Mouse (Mus musculus): ENCODE results near the gene Thsd7b. TPM values are rescaled to one million over a fixed set of nuclear protein-coding genes. Genes with fewer than 3 reads are reported as not detected.
A peak's percentile ranks its signal among the peaks of the same experiment; 100 is the strongest.
"Not testable (repeated sequence)": the region's sequence is repeated elsewhere in the genome, so short reads cannot be mapped to it uniquely, and the experiment has no call there.

Gene Thsd7b
- polyA plus RNA-seq, 1 experiment from 2014 or later: 5.1 TPM

DNA sequence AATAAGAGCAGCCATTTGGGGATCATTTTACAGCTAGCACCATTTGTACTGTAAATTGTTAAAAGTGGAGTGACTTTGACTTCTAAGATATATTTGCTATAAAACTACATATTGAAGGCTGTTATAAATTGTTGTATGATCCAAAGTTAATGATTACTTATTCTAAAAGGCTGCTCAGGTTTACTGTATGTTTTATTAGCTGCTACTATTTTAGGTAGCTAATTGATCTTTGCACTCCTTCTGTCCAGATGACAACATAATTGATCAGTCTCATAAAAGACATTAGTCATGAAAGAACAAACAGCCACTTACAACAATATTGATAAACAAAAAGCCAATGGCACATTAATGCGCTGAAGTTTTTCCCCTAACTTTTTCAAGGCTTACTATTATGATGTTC lies 644.5 kb downstream of the Thsd7b start:
- Histone ChIP-seq H3K27ac (no peak overlapping the region), H3K4me3 (no peak overlapping the region), H3K36me3 (ENCODE audit: poor library complexity, severe bottlenecking) (no peaks in the 10 kb centered on the region), H3K9ac (no peak overlapping the region), H3K4me1 (no peaks in the 10 kb centered on the region), H3K27me3 (no peaks in the 10 kb centered on the region), H3K9me3 (replicated peaks) (no peaks in the 10 kb centered on the region), H3K4me2 (no peak overlapping the region)
- no peak for ATAC-seq
- WGBS: 91% methylated on average over 1 of the region's 1 CpGs

DNA sequence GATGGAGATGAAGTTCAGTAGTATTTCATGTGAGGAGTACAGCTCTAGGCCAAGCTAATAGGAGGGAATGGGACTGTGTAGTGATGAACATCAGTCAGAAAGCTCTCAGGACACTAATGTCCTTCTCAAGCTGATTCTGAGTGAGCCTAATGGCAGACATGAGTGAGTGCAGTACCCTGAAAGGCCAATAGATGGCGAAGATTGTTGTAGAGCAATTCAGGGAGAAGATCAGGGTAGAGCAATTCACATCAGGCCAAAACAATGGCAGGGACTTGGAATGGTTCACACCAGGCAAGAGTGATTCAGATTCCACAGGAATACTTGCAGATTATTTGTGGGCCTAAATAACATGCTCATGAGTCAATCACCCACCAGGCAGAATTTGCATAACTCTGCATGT lies 646.3 kb downstream of the Thsd7b start:
- Histone ChIP-seq H3K4me3 (no peak overlapping the region), H3K9ac (no peak overlapping the region), H3K27me3 (no peaks in the 10 kb centered on the region), H3K27ac (no peak overlapping the region), H3K4me2 (no peak overlapping the region), H3K9me3 (replicated peaks) (no peaks in the 10 kb centered on the region), H3K4me1 (no peaks in the 10 kb centered on the region), H3K36me3 (ENCODE audit: poor library complexity, severe bottlenecking) (no peaks in the 10 kb centered on the region)
- 71% methylated on average over 1 of the region's 1 CpGs for WGBS
- no peak for ATAC-seq

DNA sequence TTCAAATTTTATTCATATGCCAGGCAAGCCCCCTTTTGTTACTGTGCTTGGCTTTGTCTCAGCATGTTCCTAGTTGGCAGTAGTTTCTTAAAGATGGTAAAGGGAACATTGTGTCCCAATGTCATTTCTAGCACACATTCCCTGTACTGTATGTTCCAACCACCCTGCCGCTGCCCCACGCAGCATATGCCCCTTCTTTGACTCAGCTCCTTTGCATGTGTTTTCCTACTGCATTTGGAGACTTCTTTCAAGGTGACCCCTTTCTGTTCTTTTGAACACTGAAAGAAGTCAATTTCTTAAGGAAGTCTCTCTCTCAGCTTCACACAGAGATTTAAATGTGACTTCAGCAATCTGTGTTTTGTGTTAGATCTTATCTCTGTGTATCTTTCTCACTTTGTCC lies 657.9 kb downstream of the Thsd7b start:
- H3K9me3 ChIP-seq (replicated peaks): no peaks in the 10 kb centered on the region
- H3K27ac ChIP-seq: no peak overlapping the region
- H3K4me1 ChIP-seq: no peaks in the 10 kb centered on the region
- no peaks in the 10 kb centered on the region for H3K27me3 ChIP-seq
- no peak overlapping the region for H3K9ac ChIP-seq
- no peak overlapping the region for H3K4me2 ChIP-seq
- ATAC-seq: no peak
- 82% methylated on average over 2 of the region's 2 CpGs for WGBS
- H3K36me3 ChIP-seq (ENCODE audit: poor library complexity, severe bottlenecking): no peaks in the 10 kb centered on the region
- H3K4me3 ChIP-seq: no peak overlapping the region

DNA sequence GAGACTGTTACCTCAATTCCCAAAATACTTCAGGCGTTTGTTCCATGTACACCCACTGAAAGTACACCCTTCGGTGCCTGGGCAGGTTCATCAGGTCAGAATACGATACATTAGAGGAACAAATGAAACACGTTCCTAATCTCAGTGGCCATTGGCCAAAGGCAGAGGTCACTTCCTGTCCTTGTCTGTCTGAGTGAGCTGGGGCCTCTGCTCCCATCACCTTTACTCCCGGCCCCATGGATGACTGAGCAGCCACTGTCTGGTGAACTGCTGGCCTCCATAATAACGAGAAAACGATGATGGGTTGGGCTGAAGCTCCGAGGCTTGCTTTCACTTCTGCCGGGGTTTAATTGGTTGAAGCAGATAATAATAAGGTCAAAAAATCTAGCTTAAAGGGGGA lies 670.0 kb downstream of the Thsd7b start:
- ATAC-seq: no peak
- no peak overlapping the region for H3K9ac ChIP-seq

DNA sequence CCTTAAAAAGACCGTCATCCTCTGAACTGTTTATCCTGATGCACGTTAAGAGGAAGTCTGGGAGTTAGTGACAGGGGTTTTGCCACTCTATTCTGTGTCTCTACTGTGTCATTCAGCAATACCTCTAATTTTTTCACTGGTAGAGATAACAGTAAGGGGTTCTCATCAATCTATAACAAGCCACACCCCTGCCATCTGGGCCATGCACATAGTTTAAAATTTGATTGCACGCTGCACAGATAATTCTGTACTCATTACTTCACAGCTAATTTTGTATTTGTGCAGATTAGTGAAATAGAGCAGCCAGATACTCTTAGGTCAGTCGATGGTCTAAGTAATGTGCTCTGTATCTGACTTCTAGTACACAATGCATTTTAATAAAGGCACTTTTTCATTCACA lies 673.9 kb downstream of the Thsd7b start:
- H3K27me3 ChIP-seq: no peaks in the 10 kb centered on the region

More for the DNA sequence above, 670.0 kb downstream of the Thsd7b start:
- H3K4me3 ChIP-seq: no peak overlapping the region
- no peaks in the 10 kb centered on the region for H3K27me3 ChIP-seq
- H3K36me3 ChIP-seq (ENCODE audit: poor library complexity, severe bottlenecking): no peaks in the 10 kb centered on the region
- 64% methylated on average over 9 of the region's 9 CpGs for WGBS
- no peaks in the 10 kb centered on the region for H3K9me3 ChIP-seq (replicated peaks)
- H3K27ac ChIP-seq: no peak overlapping the region
- H3K4me1 ChIP-seq: no peaks in the 10 kb centered on the region; the same call in 1 of the 2 replicates
- no peak overlapping the region for H3K4me2 ChIP-seq

DNA sequence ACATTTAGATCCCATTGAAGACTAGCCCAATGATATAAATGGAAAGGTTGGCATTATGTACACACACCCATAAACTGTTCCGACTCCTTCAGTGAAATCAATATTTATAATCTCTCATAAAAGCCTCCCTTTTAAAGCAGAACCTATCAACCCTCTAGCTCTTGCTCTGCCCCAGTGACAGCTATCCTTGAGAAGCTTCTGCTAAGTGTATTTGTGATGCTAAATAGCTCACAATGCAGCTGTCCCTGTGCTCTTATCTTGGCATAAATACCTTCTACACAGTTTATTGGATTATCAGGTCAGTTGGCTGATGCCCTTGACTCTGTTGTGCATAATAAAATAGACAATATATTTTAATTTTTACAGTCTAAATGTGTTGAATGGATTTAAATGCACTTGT lies 682.4 kb downstream of the Thsd7b start:
- no peak overlapping the region for H3K27ac ChIP-seq
- ATAC-seq: 0 out of 2 replicates have a peak, but pooled peaks have one; percentile 33
- no peak overlapping the region for H3K9ac ChIP-seq
- 49% methylated on average over 1 of the region's 1 CpGs for WGBS
- no peaks in the 10 kb centered on the region for H3K9me3 ChIP-seq (replicated peaks)
- H3K27me3 ChIP-seq: no peaks in the 10 kb centered on the region
- H3K4me2 ChIP-seq: no peak overlapping the region
- H3K4me3 ChIP-seq: no peak overlapping the region
- H3K36me3 ChIP-seq (ENCODE audit: poor library complexity, severe bottlenecking): no peaks in the 10 kb centered on the region
- H3K4me1 ChIP-seq: peaks cover 5% of the 10 kb centered on the region

More for the DNA sequence above, 673.9 kb downstream of the Thsd7b start:
- 73% methylated on average over 4 of the region's 4 CpGs for WGBS
- Histone ChIP-seq H3K27ac (no peak overlapping the region), H3K4me2 (no peak overlapping the region), H3K4me1 (no peaks in the 10 kb centered on the region; the same call in 1 of the 2 replicates), H3K9me3 (replicated peaks) (no peaks in the 10 kb centered on the region), H3K9ac (no peak overlapping the region), H3K4me3 (no peak overlapping the region), H3K36me3 (ENCODE audit: poor library complexity, severe bottlenecking) (no peaks in the 10 kb centered on the region)
- no peak for ATAC-seq

DNA sequence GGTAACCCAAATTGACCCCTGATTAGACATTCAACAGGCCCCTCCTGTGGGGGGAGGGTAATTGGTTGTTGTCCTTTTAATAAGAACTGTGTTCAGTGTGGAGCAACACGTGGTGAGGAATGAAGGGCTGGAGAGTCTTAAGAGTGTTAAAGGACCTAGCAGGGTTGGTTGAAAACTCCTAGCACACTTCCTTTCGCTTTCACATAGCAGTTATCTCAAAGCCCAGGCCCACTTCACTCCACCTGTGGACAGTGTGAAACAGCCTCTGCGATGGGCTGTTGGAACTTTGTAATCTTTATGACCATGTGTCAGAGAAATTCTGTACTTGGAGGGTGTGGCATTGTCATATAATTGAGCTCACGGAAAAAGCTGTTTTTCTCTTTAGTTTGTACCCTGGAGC lies 683.5 kb downstream of the Thsd7b start:
- H3K27me3 ChIP-seq: no peaks in the 10 kb centered on the region
- H3K9ac ChIP-seq: no peak overlapping the region
- WGBS: 63% methylated on average over 4 of the region's 4 CpGs
- no peaks in the 10 kb centered on the region for H3K36me3 ChIP-seq (ENCODE audit: poor library complexity, severe bottlenecking)
- H3K9me3 ChIP-seq (replicated peaks): no peaks in the 10 kb centered on the region
- ATAC-seq: no peak
- H3K4me1 ChIP-seq: peaks cover 5% of the 10 kb centered on the region
- H3K27ac ChIP-seq: no peak overlapping the region
- H3K4me3 ChIP-seq: no peak overlapping the region
- no peak overlapping the region for H3K4me2 ChIP-seq

GRCm38 (mm10) chr1:129959352-129959751 lies 686.2 kb downstream of the Thsd7b start:
- not testable (repeated sequence) for H3K9ac ChIP-seq; H3K4me1 ChIP-seq; H3K9me3 ChIP-seq (replicated peaks); H3K27ac ChIP-seq; H3K36me3 ChIP-seq (ENCODE audit: poor library complexity, severe bottlenecking); H3K4me2 ChIP-seq; H3K27me3 ChIP-seq; ATAC-seq; H3K4me3 ChIP-seq
- 51% methylated on average over 2 of the region's 2 CpGs for WGBS

GRCm38 (mm10) chr1:129963166-129963565 lies 690.1 kb downstream of the Thsd7b start:
- H3K4me2 ChIP-seq: no peak overlapping the region
- H3K27me3 ChIP-seq: no peaks in the 10 kb centered on the region
- H3K36me3 ChIP-seq (ENCODE audit: poor library complexity, severe bottlenecking): no peaks in the 10 kb centered on the region
- no peak for ATAC-seq
- 97% methylated on average over 2 of the region's 2 CpGs for WGBS
- no peak overlapping the region for H3K27ac ChIP-seq
- H3K9ac ChIP-seq: no peak overlapping the region
- H3K4me1 ChIP-seq: no peaks in the 10 kb centered on the region
- H3K9me3 ChIP-seq (replicated peaks): no peaks in the 10 kb centered on the region
- no peak overlapping the region for H3K4me3 ChIP-seq

GRCm38 (mm10) chr1:129989247-129989646 lies 716.1 kb downstream of the Thsd7b start:
- not testable (repeated sequence) for H3K27ac ChIP-seq; H3K36me3 ChIP-seq (ENCODE audit: poor library complexity, severe bottlenecking); H3K4me2 ChIP-seq; H3K9ac ChIP-seq; ATAC-seq; H3K27me3 ChIP-seq; H3K4me1 ChIP-seq; H3K4me3 ChIP-seq; H3K9me3 ChIP-seq (replicated peaks)

DNA sequence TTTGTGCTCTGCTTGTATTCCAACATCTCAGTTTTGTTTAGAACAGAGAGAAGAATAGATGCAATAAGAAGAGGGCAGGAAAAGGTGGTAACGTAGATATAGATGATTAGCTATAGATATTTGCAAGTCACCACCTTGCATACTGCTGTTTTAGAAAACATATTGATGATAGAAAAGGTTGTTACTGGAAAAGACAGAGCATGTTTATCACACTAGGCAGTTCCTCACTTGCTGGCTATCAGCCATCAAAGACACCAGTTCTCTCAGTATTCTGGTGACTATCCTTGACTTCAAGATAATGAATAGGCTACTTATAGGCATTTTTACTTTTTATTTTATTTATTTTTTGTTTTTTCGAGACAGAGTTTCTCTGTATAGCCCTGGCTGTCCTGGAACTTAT lies 717.7 kb downstream of the Thsd7b start:
- H3K4me3 ChIP-seq: no peak overlapping the region
- H3K27ac ChIP-seq: no peak overlapping the region
- no peaks in the 10 kb centered on the region for H3K4me1 ChIP-seq
- no peak overlapping the region for H3K9ac ChIP-seq
- H3K4me2 ChIP-seq: no peak overlapping the region
- H3K36me3 ChIP-seq (ENCODE audit: poor library complexity, severe bottlenecking): no peaks in the 10 kb centered on the region
- WGBS: 71% methylated on average over 2 of the region's 2 CpGs
- H3K27me3 ChIP-seq: no peaks in the 10 kb centered on the region
- ATAC-seq: no peak
- no peaks in the 10 kb centered on the region for H3K9me3 ChIP-seq (replicated peaks)

GRCm38 (mm10) chr1:130055012-130055411 lies 781.9 kb downstream of the Thsd7b start:
- Histone ChIP-seq H3K4me2 (no peak overlapping the region), H3K36me3 (ENCODE audit: poor library complexity, severe bottlenecking) (no peaks in the 10 kb centered on the region), H3K27ac (no peak overlapping the region), H3K4me3 (no peak overlapping the region), H3K9me3 (replicated peaks) (no peaks in the 10 kb centered on the region), H3K27me3 (no peaks in the 10 kb centered on the region), H3K4me1 (no peaks in the 10 kb centered on the region), H3K9ac (no peak overlapping the region)
- no peak for ATAC-seq

GRCm38 (mm10) chr1:130062105-130062504 lies 789.0 kb downstream of the Thsd7b start:
- no peaks in the 10 kb centered on the region for H3K27me3 ChIP-seq
- H3K9me3 ChIP-seq (replicated peaks): no peaks in the 10 kb centered on the region
- no peak overlapping the region for H3K4me2 ChIP-seq
- H3K9ac ChIP-seq: no peak overlapping the region
- H3K4me1 ChIP-seq: no peaks in the 10 kb centered on the region
- H3K27ac ChIP-seq: no peak overlapping the region
- ATAC-seq: no peak
- no peaks in the 10 kb centered on the region for H3K36me3 ChIP-seq (ENCODE audit: poor library complexity, severe bottlenecking)
- no peak overlapping the region for H3K4me3 ChIP-seq
